Mouse (Mus musculus) right cerebral cortex, adult 18-20 months (tissue): ENCODE data around the gene Gm10273.

Source experiments
- DNase-seq: peaks from one replicate; pipeline ENCODE4 v3.0.0; 2022; ENCODE audit warnings: mixed read lengths

Gene Gm10273

DNA sequence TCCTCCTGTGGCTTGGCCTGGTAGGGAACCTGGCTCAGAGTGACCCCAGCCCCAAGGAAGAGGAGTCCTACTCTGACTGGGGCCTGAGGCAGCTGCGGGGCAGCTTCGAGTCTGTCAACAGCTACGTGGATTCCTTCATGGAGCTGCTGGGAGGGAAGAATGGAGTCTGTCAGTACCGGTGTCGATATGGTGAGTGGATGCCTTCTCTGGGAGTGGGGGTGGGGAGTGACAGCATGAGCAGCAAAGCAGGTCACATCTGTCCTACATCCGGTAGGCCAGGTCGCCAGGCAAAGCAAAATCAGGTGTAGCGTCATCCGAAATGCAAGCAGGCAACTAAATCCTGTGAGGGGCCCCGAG, 8.3 kb downstream of the Gm10273 start:
- no peak for DNase-seq

DNA sequence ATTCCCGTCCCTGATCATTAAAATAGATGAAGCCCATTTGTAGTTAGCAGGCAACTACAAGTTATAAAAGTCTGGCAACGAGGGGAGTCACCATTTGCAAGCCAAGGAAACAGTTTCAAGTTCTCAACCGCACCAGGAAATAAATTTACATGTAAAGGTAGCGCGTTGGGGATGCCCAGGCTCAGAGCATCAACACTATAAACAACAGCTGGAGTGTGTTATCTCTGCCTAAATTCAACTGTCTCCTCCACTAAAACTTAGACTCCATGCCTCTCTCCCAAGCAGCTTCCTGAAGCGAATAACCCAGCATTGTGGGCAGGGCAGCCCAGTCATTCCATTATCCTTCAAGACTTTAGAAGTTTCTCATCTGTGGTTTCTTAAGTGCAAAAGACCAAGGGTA, 13.1 kb downstream of the Gm10273 start:
- DNase-seq = no peak

GRCm38 (mm10) chr10:59410264-59410663, 14.8 kb downstream of the Gm10273 start:
- no peak for DNase-seq

GRCm38 (mm10) chr10:59413711-59414110, 18.3 kb downstream of the Gm10273 start:
- DNase-seq = no peak

GRCm38 (mm10) chr10:59416623-59417022, 21.2 kb downstream of the Gm10273 start:
- DNase-seq = no peak

DNA sequence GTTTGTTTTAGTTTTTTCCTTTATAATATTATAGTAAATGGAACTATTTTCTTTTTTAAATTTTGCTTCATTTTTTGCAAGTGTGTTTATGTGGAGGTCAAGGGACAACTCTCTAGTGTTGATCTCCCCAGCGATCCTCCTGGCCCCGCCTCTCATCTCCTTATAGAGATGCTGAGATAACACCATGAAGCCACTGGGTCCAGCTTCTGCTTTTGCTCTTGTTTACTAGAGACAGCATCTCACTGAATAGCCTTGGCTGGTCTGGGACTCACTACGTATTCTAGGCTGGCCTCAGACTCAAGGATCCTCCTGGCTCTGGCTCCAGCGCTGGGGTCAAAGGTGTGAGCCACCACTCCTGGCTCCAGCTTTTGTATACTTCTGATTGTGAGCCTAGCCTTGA, 24.1 kb downstream of the Gm10273 start:
- DNase-seq = no peak

GRCm38 (mm10) chr10:59424453-59424852, 29.0 kb downstream of the Gm10273 start:
- DNase-seq = no peak

GRCm38 (mm10) chr10:59425369-59425768, 29.9 kb downstream of the Gm10273 start:
- DNase-seq = no peak

GRCm38 (mm10) chr10:59426371-59426770, 30.9 kb downstream of the Gm10273 start:
- no peak for DNase-seq

- DNase-seq = no peak
These were observed 34.2 kb downstream of the Gm10273 start for GRCm38 (mm10) chr10:59429448-59430135.

- peak; percentile 7 for DNase-seq
These were observed 35.3 kb downstream of the Gm10273 start for GRCm38 (mm10) chr10:59430701-59431218.

GRCm38 (mm10) chr10:59435746-59436145, 40.3 kb downstream of the Gm10273 start:
- DNase-seq = no peak

GRCm38 (mm10) chr10:59438651-59439050, 43.2 kb downstream of the Gm10273 start:
- no peak for DNase-seq

GRCm38 (mm10) chr10:59439508-59439931, 44.1 kb downstream of the Gm10273 start:
- DNase-seq = no peak

DNA sequence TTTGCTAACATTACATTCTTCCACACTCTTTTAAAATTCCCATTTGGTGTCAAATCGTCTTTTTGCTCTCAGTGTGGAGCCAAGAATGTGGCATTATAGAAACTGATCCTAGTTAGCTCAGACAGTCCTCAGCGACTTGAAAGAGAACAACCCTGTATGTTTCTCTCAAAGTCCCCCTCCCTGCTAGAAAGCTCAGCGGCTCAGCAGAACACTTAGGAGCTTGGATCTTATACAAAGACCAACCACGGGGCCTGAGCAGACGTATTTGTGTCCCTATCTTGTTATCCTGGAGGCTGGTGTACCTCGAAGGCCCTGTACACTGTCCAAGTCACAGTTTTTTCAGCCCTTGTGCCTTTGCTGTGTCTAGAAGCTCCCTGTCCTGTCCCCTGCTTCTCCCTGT, 44.7 kb downstream of the Gm10273 start:
- DNase-seq = no peak

DNA sequence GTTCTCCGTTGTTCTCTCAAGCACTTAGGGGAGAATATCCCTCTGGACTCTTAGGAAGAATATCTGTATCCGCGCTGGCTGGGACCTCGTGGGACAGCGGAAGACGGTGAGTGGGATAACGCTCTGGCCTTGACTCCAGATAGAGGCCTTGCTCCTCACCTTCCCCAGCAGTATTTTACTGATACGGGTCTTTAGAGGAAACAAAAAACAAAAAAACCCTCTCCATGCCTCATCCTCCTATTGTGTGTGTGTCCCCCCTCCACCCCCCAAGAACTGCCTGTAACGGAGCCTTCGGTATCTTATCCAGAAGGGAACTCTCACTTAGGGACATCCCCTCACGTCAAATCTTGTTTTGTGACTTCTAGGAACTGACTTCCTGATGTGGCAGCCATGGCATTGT, 46.3 kb downstream of the Gm10273 start, which contains the start of gene Oit3:
Oit3 (minus strand) TSS at position 44 of the 400 bp plus-strand sequence.
- no peak for DNase-seq

- no peak for DNase-seq
These were observed 47.8 kb downstream of the Gm10273 start for GRCm38 (mm10) chr10:59443212-59443611.

DNA sequence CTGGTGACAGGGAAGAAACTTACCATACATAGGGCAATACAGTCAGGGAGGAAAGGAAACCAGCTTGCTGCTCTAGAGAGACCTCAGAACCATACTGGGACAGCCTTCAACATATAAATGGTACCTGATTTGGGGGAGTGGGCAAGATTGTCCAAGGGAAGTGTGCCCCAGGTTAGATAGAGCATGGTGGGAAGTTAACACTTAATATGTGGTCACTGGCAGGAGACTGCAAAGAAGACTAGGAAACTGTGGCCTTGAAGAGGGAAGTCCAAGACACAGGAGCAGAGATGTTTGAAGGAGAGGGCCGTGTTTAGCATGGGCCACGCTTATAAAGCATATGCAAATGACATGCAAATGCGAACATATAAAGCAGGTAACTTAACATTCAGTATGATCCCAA, 48.7 kb downstream of the Gm10273 start:
- no peak for DNase-seq

DNA sequence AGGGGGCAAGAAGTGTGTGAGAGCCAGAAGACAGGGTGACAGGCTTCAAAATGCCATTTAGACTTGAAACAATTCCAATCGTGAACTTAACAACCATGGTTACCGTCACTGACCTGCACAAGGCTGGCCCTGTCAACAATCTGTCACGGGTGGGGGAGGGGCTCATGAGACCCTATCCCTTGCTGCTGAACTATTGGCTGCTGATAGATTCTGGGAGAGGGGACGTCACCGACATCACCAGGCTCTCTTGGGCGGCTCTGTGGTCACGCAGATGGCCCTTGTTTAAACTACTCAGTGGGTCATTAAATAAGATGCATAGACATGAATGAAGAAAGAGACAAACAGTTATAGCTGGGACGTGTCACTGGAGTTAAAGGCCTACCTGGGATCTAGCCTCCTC, 49.2 kb downstream of the Gm10273 start:
- no peak for DNase-seq
